Mouse (Mus musculus) induced T-regulatory cell, adult 2 months (primary cell): ENCODE results near the gene Cyp2s1.

ENCODE experiments used
- DNase-seq: peaks from one replicate; pipeline ENCODE4 v3.0.0-alpha.2; 2012; ENCODE audit warnings: low read depth

Gene Cyp2s1

GRCm38 (mm10) chr7:25816241-25816919 lies at the start of gene Cyp2s1:
TSS of gene Cyp2s1 (minus strand) at chr7:25816913.
- peak; percentile 76 for DNase-seq

- no peak for DNase-seq
Observed at GRCm38 (mm10) chr7:25864861-25865260, 48.1 kb upstream of the Cyp2s1 start.

- no peak for DNase-seq
Observed at GRCm38 (mm10) chr7:25863756-25864155, 47.0 kb upstream of the Cyp2s1 start.

- no peak for DNase-seq
Observed at GRCm38 (mm10) chr7:25862365-25862764, 45.7 kb upstream of the Cyp2s1 start.

- DNase-seq: peak; percentile 46
Observed at GRCm38 (mm10) chr7:25859962-25860870, 43.5 kb upstream of the Cyp2s1 start.

- peak; percentile 80 for DNase-seq
Observed at GRCm38 (mm10) chr7:25855082-25855481, 38.4 kb upstream of the Cyp2s1 start.

GRCm38 (mm10) chr7:25848444-25848812 lies 31.7 kb upstream of the Cyp2s1 start:
- DNase-seq: no peak

GRCm38 (mm10) chr7:25847722-25848443 lies 31.2 kb upstream of the Cyp2s1 start:
- DNase-seq: peak; percentile 92

GRCm38 (mm10) chr7:25844885-25845284 lies 28.2 kb upstream of the Cyp2s1 start:
- no peak for DNase-seq

GRCm38 (mm10) chr7:25844423-25844822 lies 27.7 kb upstream of the Cyp2s1 start:
- no peak for DNase-seq

- DNase-seq: no peak
Observed at GRCm38 (mm10) chr7:25843492-25843891, 26.8 kb upstream of the Cyp2s1 start.

GRCm38 (mm10) chr7:25840908-25841307 lies 24.2 kb upstream of the Cyp2s1 start:
- DNase-seq: no peak

- DNase-seq: peak; percentile 73
Observed at GRCm38 (mm10) chr7:25835188-25835891, 18.6 kb upstream of the Cyp2s1 start.

- DNase-seq: no peak
Observed at GRCm38 (mm10) chr7:25831557-25832530, 15.1 kb upstream of the Cyp2s1 start.

- DNase-seq: no peak
Observed at GRCm38 (mm10) chr7:25830251-25830650, 13.5 kb upstream of the Cyp2s1 start.

- DNase-seq: peak; percentile 76
Observed at GRCm38 (mm10) chr7:25827199-25827598, 10.5 kb upstream of the Cyp2s1 start.

- DNase-seq: peak; percentile 61
Observed at GRCm38 (mm10) chr7:25826029-25826428, 9.3 kb upstream of the Cyp2s1 start.

- no peak for DNase-seq
Observed at GRCm38 (mm10) chr7:25825043-25825442, 8.3 kb upstream of the Cyp2s1 start.

- DNase-seq: no peak
Observed at GRCm38 (mm10) chr7:25815571-25815970, 1.1 kb downstream of the Cyp2s1 start.

GRCm38 (mm10) chr7:25814711-25815110 lies 2.0 kb downstream of the Cyp2s1 start:
- no peak for DNase-seq

- no peak for DNase-seq
Observed at GRCm38 (mm10) chr7:25812195-25812594, 4.5 kb downstream of the Cyp2s1 start.
